Mouse (Mus musculus) lung, embryonic 14.5 days (tissue): ENCODE measurements around the gene Cchcr1. TPM values are rescaled to one million over a fixed set of nuclear protein-coding genes. Genes with fewer than 3 reads are reported as not detected.

Experiments used
- ATAC-seq: fragments of 200-750 bp; cut with Nextera tagmentation; 2 replicates; pipeline ENCODE4 v1.8.0; 2017; ENCODE audit warnings: mild to moderate bottlenecking, moderate TSS enrichment, moderate library complexity; ENCODE audit not compliant: insufficient read depth
- DNase-seq: peaks from one replicate; pipeline ENCODE4 v3.0.0-alpha.2; 2015
- H3K27ac ChIP-seq: fragments of 300-500 bp; sonication (generic); 2 replicates; pipeline ENCODE4 v1.5.1; 2014; ENCODE audit warnings: low read depth, mild to moderate bottlenecking, moderate library complexity
- H3K27me3 ChIP-seq: fragments of 300-500 bp; sonication (generic); 2 replicates; pipeline ENCODE4 v1.6.1; 2014; ENCODE audit warnings: low read length, control low read depth; ENCODE audit not compliant: insufficient read depth
- H3K36me3 ChIP-seq: fragments of 300-500 bp; sonication (generic); 2 replicates; pipeline ENCODE4 v1.6.1; 2014; ENCODE audit warnings: control low read depth; ENCODE audit not compliant: insufficient read depth
- H3K4me1 ChIP-seq: fragments of 300-500 bp; sonication (generic); 2 replicates; pipeline ENCODE4 v1.6.1; 2014; ENCODE audit warnings: antibody characterized with exemption, control low read depth; ENCODE audit not compliant: insufficient read depth
- H3K4me2 ChIP-seq: fragments of 300-500 bp; sonication (generic); 2 replicates; pipeline ENCODE4 v1.6.1; 2014; ENCODE audit warnings: mild to moderate bottlenecking
- H3K4me3 ChIP-seq: fragments of 300-500 bp; sonication (generic); 2 replicates; pipeline ENCODE4 v1.5.1; 2014; ENCODE audit warnings: low read depth, low read length
- H3K9ac ChIP-seq: fragments of 300-500 bp; sonication (generic); 2 replicates; pipeline ENCODE4 v1.6.1; 2014
- H3K9me3 ChIP-seq: fragments of 300-500 bp; sonication (generic); 2 replicates; pipeline ENCODE4 v1.6.1; 2016; ENCODE audit warnings: low read depth, low read length, control low read depth
- CTCF ChIP-seq: IDR thresholded peaks from 2 replicates; pipeline ENCODE4 v1.5.1; 2016; ENCODE audit warnings: antibody characterized with exemption, low read depth
- WGBS: fragments of 180-500 bp; shearing (Covaris S2); extraction: QIAGEN DNeasy Blood & Tissue Kit; methylation state at CpG from one replicate; pipeline ENCODE4 v1.1.7; 2014; 5-methylcytosine and 5-hydroxymethylcytosine counted together
- polyA plus RNA-seq: library from polyadenylated mRNA; unstranded; fragments of >200 nt; fragmentation: Nextera tagmentation; extraction: Ambion mirVana; gene quantifications from 2 replicates; pipeline ENCODE4 v1.2.1, GENCODE M21; 2014

Cchcr1 gene
- polyA plus RNA-seq, 1 experiment from 2014 or later, result 20.3 TPM

DNA sequence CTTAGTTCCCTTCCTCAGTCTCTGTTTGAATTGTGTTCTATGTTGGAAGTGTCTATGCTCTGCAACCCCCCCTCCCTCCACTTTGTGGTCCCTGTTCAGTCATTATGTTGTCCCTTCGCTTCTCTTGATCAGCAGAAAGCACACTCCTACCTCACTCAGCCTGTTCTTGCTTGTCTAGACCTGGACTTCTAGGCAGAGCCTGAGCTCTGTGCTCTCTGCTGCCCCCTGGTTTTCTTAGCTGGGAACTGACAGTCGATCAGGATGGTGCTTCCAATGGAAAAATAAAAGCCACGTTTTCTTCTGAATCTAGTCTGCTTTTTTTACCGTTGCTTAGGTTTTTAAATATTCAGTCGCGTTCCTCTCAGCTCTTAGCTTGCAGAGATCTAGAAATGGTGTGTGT lies 17.4 kb downstream of the Cchcr1 start:
- ATAC-seq, result peak; percentile 71
- WGBS, result 11% methylated on average over 6 of the region's 6 CpGs
- no peak overlapping the region for H3K4me3 ChIP-seq

DNA sequence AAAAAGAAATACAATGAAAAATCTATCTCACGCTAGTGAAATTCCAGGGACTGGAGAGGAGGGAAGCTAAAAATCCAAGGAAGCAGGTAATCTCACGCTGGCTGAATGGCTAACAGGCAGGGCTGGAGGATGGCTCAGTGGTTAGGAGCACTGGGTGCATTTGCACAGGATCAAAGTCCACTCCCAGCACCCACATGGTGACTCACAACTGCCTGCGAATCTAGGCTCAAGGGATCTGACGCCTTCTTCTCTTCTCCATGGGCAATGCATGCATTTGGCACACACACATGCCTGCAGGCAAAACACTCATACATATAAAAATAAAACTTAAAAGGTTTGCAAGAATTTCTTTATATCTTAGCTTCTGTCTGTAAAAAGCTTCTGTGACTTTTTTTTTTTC lies 20.5 kb downstream of the Cchcr1 start:
- no peaks in the 10 kb centered on the region for H3K9me3 ChIP-seq
- H3K4me2 ChIP-seq, result no peak overlapping the region
- H3K4me1 ChIP-seq, result no peaks in the 10 kb centered on the region
- DNase-seq (no peak), ATAC-seq (no peak)
- WGBS, result 75% methylated on average over 4 of the region's 4 CpGs
- no peak overlapping the region for H3K4me3 ChIP-seq
- no peak for TF ChIP-seq CTCF
- no peaks in the 10 kb centered on the region for H3K36me3 ChIP-seq
- H3K27ac ChIP-seq, result no peak overlapping the region
- no peaks in the 10 kb centered on the region for H3K27me3 ChIP-seq
- H3K9ac ChIP-seq, result no peak overlapping the region

More for the DNA sequence above, 17.4 kb downstream of the Cchcr1 start:
- Histone ChIP-seq H3K36me3 (peaks cover 11% of the 10 kb centered on the region), H3K4me2 (no peak overlapping the region), H3K9me3 (no peaks in the 10 kb centered on the region), H3K9ac (no peak overlapping the region), H3K27ac (no peak overlapping the region), H3K4me1 (no peaks in the 10 kb centered on the region), H3K27me3 (no peaks in the 10 kb centered on the region)
- DNase-seq, result peak; percentile 92
- TF ChIP-seq CTCF, result peak; percentile 95

- no peak overlapping the region for H3K27ac ChIP-seq
- DNase-seq (no peak), ATAC-seq (no peak)
- H3K4me2 ChIP-seq, result no peak overlapping the region
- no peaks in the 10 kb centered on the region for H3K4me1 ChIP-seq
- H3K9ac ChIP-seq, result no peak overlapping the region
- H3K36me3 ChIP-seq, result no peaks in the 10 kb centered on the region
- WGBS, result 71% methylated on average over 1 of the region's 1 CpGs
- no peaks in the 10 kb centered on the region for H3K27me3 ChIP-seq
- H3K4me3 ChIP-seq, result no peak overlapping the region
- no peak for TF ChIP-seq CTCF
- H3K9me3 ChIP-seq, result no peaks in the 10 kb centered on the region
These were observed 21.6 kb downstream of the Cchcr1 start for GRCm38 (mm10) chr17:35538476-35538875.

- Histone ChIP-seq H3K4me2 (no peak overlapping the region), H3K9ac (no peak overlapping the region), H3K4me1 (no peaks in the 10 kb centered on the region), H3K9me3 (no peaks in the 10 kb centered on the region), H3K27ac (no peak overlapping the region), H3K4me3 (no peak overlapping the region), H3K27me3 (no peaks in the 10 kb centered on the region), H3K36me3 (no peaks in the 10 kb centered on the region)
- ATAC-seq (no peak), DNase-seq (no peak)
- WGBS, result 55% methylated on average over 10 of the region's 10 CpGs
- no peak for TF ChIP-seq CTCF
These were observed 22.6 kb downstream of the Cchcr1 start for GRCm38 (mm10) chr17:35539540-35539939.

DNA sequence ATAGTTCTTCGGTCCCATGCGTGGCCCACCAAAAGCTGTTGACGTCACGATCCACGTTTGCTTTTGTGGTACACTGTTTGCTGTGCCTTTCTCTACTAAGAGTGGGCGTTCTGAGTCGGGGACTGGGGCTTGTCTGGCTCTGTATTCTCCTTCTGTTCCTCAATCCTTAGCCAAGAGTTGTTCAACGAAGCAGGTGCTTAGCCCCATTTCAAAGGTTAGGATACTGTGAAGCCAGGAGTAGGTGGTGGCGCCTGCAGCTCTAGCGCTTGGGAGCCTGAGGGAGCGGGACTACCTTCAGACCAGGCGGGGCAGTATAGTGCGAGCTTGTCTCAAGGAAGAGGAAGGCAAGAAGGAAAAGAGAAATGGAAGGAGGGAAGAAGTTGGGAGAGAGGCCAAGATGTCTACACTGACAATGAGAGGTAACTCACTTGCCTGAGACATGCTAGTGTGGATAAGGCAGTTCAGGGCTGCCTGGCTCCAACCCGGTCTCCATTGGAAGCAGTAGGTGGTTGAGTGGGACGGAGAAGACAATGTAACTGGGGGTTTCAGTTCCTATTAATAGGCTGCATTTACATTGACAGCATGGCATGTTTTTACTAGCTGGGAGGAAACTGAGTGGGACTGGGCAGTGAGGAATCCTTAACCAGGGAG lies 26.0 kb downstream of the Cchcr1 start:
- no peaks in the 10 kb centered on the region for H3K27me3 ChIP-seq
- no peaks in the 10 kb centered on the region for H3K36me3 ChIP-seq
- ATAC-seq, result no peak
- H3K4me3 ChIP-seq, result no peak overlapping the region
- no peak overlapping the region for H3K4me2 ChIP-seq
- no peaks in the 10 kb centered on the region for H3K9me3 ChIP-seq
- no peak overlapping the region for H3K27ac ChIP-seq
- TF ChIP-seq CTCF, result no peak
- no peak overlapping the region for H3K9ac ChIP-seq
- DNase-seq, result no peak
- 72% methylated on average over 15 of the region's 15 CpGs for WGBS
- no peaks in the 10 kb centered on the region for H3K4me1 ChIP-seq

DNA sequence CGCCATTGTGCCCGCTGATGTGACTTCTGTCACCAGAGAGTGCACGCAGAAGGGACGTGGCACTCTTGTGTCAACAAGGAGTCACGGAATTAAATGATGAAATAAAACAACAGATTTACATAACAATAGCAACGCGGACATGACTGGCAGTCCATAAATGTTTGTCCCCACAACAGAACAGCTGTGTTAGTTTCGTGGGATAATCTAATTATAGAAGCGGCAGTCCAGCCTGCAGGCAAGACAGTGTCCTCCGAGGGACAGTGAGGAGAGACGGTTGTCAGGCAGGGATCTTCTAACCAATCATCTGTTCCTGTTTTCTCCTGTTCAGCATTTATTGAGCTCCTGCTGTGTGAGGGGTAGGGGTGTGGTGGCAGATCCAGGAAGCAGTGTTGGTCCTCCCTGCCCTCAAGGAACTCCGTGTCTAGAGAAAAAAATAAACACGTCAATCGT lies 26.5 kb downstream of the Cchcr1 start:
- Histone ChIP-seq H3K9ac (no peak overlapping the region), H3K4me3 (no peak overlapping the region), H3K36me3 (no peaks in the 10 kb centered on the region), H3K27me3 (no peaks in the 10 kb centered on the region), H3K27ac (no peak overlapping the region), H3K9me3 (no peaks in the 10 kb centered on the region), H3K4me1 (no peaks in the 10 kb centered on the region), H3K4me2 (no peak overlapping the region)
- TF ChIP-seq CTCF, result no peak
- WGBS, result 49% methylated on average over 14 of the region's 14 CpGs
- DNase-seq (no peak), ATAC-seq (no peak)

- ATAC-seq (no peak), DNase-seq (no peak)
- H3K9ac ChIP-seq, result no peak overlapping the region
- H3K27me3 ChIP-seq, result no peaks in the 10 kb centered on the region
- no peaks in the 10 kb centered on the region for H3K4me1 ChIP-seq
- no peak overlapping the region for H3K4me2 ChIP-seq
- no peak for TF ChIP-seq CTCF
- H3K27ac ChIP-seq, result no peak overlapping the region
- no peak overlapping the region for H3K4me3 ChIP-seq
- H3K9me3 ChIP-seq, result no peaks in the 10 kb centered on the region
- H3K36me3 ChIP-seq, result no peaks in the 10 kb centered on the region
- 65% methylated on average over 6 of the region's 6 CpGs for WGBS
These were observed 27.1 kb downstream of the Cchcr1 start for GRCm38 (mm10) chr17:35544001-35544400.
